Mouse (Mus musculus) olfactory bulb, adult 2 months (tissue): ENCODE data around the gene Adap1.

Experiments used
- CTCF ChIP-seq: fragments of 200-500 bp; IDR thresholded peaks from 2 replicates; pipeline ENCODE4 v1.5.1; 2012; ENCODE audit warnings: low read depth, mild to moderate bottlenecking, low read length, moderate library complexity; ENCODE audit not compliant: insufficient read depth
- POLR2A ChIP-seq: fragments of 200-500 bp; IDR thresholded peaks from 2 replicates; pipeline ENCODE4 v1.6.1; 2012; ENCODE audit warnings: mild to moderate bottlenecking, low read depth, low read length, moderate library complexity; ENCODE audit not compliant: insufficient read depth

- TF ChIP-seq POLR2A: no peak
- TF ChIP-seq CTCF: no peak
Measured at GRCm38 (mm10) chr5:139347225-139347624, 21.8 kb upstream of the Adap1 start.
